Mouse (Mus musculus): Measurements from ENCODE around the gene Adamts8. TPM values are rescaled to one million over a fixed set of nuclear protein-coding genes. Genes with fewer than 3 reads are reported as not detected.

Gene Adamts8
- total and polyA plus RNA-seq, 3 experiments: not detected

GRCm38 (mm10) chr9:30993106-30993505, 50.7 kb downstream of the Adamts8 start:
- H3K79me2 ChIP-seq (replicated peaks; ENCODE audit: control insufficient read depth, extremely low read depth, insufficient read depth, poor library complexity, severe bottlenecking): no peaks in the 10 kb centered on the region
- DNase-seq (ENCODE audit: extremely low read depth): no peak
- no peaks in the 10 kb centered on the region for H3K9me3 ChIP-seq (replicated peaks; ENCODE audit: low read length)
- H3K36me3 ChIP-seq (replicated peaks in 1 of 2; ENCODE audit: control insufficient read depth in 1 of 2, insufficient read depth in 1 of 2, low read length in 1 of 2): no peaks in the 10 kb centered on the region
- no peak overlapping the region for H3K4me2 ChIP-seq (ENCODE audit: insufficient read depth, low read depth, poor library complexity, severe bottlenecking)
- peaks cover 1% of the 10 kb centered on the region for H3K27me3 ChIP-seq (replicated peaks)
- no peak overlapping the region for H3K27ac ChIP-seq (ENCODE audit: insufficient read depth, low read depth)
- H3K4me1 ChIP-seq (ENCODE audit: control insufficient read depth in 1 of 2, insufficient read depth in 2 of 2): no peaks in the 10 kb centered on the region
- TF ChIP-seq ETS1 (conservative IDR thresholded peaks at IDR 0.05; ENCODE audit: low read depth, low read length): no peak
- no peak overlapping the region for H3K9ac ChIP-seq (ENCODE audit: insufficient read depth, low read depth)
- in situ Hi-C loops (cut with MboI; ENCODE audit: low pct_ligation_motif_present, low pct_unique_long_range_greater_than_20kb, low sequenced_read_pairs) (no loop called here), dilution Hi-C loops (cut with MboI; ENCODE audit: extremely low pct_ligation_motif_present, extremely low pct_unique_long_range_greater_than_20kb, low sequenced_read_pairs) (no loop called here)
- H3K4me3 ChIP-seq (replicated peaks in 1 of 3; ENCODE audit: low read depth in 2 of 3, low read length in 2 of 3, poor library complexity in 1 of 3): no peak overlapping the region

DNA sequence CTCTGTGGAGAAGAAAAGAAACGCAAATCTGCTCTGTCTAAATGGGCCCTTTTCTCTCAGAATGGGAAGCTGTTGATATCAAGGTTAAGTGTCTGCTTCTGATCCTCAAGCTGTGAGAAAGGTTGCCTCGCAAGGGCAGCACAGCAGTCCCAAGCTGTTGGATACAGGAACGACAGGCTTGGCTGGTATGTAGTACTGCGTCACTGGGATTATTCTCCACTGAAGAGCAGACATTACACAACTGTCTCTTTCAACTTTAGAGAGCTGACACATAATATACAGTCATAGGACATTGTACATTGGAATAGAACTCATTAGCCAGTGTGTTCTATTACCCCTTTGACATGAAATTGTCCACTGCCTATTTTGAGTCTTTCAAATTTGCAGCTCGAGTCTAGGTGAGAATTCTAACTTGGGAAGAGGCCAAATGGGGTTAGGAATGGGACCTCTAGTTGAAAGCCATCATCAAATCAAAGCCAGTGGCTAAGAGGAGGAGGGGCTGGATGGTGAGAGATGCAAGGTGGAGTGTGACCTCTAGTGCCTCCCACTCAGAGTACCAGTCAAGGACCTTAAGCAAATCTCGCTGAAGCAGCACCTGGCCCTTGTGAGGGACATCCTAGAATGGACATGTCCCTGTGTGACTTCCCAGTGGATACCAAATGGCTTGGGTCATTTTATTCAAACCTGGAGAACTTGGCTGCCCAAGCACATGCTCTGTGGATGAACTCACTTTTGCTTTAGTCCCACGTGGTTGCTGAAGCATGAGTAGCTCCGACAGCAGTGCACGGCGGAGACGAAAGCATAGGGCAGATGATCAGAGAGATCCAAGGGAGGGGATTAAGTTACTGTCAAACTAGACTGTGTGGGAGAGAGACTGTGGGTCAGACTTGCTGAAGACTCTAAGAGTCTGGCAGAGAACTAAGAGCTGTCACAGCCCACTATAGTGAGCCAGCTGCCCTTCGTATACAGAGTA, 54.5 kb downstream of the Adamts8 start:
- H3K27ac ChIP-seq (ENCODE audit: insufficient read depth, low read depth): no peak overlapping the region
- no peak for TF ChIP-seq MAZ (IDR thresholded peaks at IDR 0.05; ENCODE audit: low read depth, low read length)
- no peak for TF ChIP-seq ZKSCAN1 (IDR thresholded peaks at IDR 0.05; ENCODE audit: borderline replicate concordance, low read depth, low read length)
- H3K4me1 ChIP-seq (ENCODE audit: control insufficient read depth in 1 of 2, insufficient read depth in 2 of 2): no peaks in the 10 kb centered on the region
- H3K36me3 ChIP-seq (replicated peaks in 1 of 2; ENCODE audit: control insufficient read depth in 1 of 2, insufficient read depth in 1 of 2, low read length in 1 of 2): no peaks in the 10 kb centered on the region
- no peak overlapping the region for H3K4me3 ChIP-seq (replicated peaks in 1 of 3; ENCODE audit: low read depth in 2 of 3, low read length in 2 of 3, poor library complexity in 1 of 3)
- in situ Hi-C loops (cut with MboI; ENCODE audit: low pct_ligation_motif_present, low pct_unique_long_range_greater_than_20kb, low sequenced_read_pairs) (no loop called here), dilution Hi-C loops (cut with MboI; ENCODE audit: extremely low pct_ligation_motif_present, extremely low pct_unique_long_range_greater_than_20kb, low sequenced_read_pairs) (no loop called here)
- no peaks in the 10 kb centered on the region for H3K79me2 ChIP-seq (replicated peaks; ENCODE audit: control insufficient read depth, extremely low read depth, insufficient read depth, poor library complexity, severe bottlenecking)
- no peak overlapping the region for H3K9ac ChIP-seq (ENCODE audit: insufficient read depth, low read depth)
- DNase-seq (ENCODE audit: extremely low read depth): no peak
- H3K4me2 ChIP-seq (ENCODE audit: insufficient read depth, low read depth, poor library complexity, severe bottlenecking): no peak overlapping the region
- H3K9me3 ChIP-seq (replicated peaks; ENCODE audit: low read length): no peaks in the 10 kb centered on the region
- peaks cover 1% of the 10 kb centered on the region for H3K27me3 ChIP-seq (replicated peaks)

DNA sequence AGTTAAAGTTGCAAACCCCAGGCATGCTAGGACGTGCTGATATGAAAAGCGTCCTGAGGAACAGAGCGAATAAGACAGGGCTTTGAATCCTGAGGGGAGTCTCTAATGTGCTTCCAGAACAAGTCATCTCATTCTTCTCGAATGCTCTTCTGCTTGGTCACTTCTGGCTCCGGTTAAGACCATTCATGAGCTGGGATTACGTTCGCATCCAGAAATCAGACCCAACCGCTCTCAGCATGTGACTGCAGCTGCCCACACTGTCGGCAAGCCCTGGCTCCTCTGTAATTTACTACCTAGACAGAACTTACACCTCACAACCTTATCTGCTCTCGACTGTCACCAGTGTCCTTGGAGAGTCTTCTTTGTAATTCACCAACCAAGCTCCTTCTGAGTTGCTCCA, 58.3 kb downstream of the Adamts8 start:
- dilution Hi-C loops (cut with MboI; ENCODE audit: extremely low pct_ligation_motif_present, extremely low pct_unique_long_range_greater_than_20kb, low sequenced_read_pairs): no loop called here

More for the DNA sequence above, 58.3 kb downstream of the Adamts8 start:
- TF ChIP-seq USF1 (IDR thresholded peaks at IDR 0.05; ENCODE audit: low read depth, low read length): no peak
- TF ChIP-seq NELFE (IDR thresholded peaks at IDR 0.05; ENCODE audit: low read depth, low read length): no peak
- TF ChIP-seq MAZ (IDR thresholded peaks at IDR 0.05; ENCODE audit: low read depth, low read length): no peak
- no peak for TF ChIP-seq RCOR1 (conservative IDR thresholded peaks at IDR 0.05; ENCODE audit: low read depth, low read length)
- no peak for TF ChIP-seq HCFC1 (IDR thresholded peaks at IDR 0.05; ENCODE audit: low read depth, low read length)
- TF ChIP-seq BHLHE40 (IDR thresholded peaks at IDR 0.05; ENCODE audit: low read depth, low read length): no peak
- TF ChIP-seq MAFK (IDR thresholded peaks at IDR 0.05; ENCODE audit: insufficient replicate concordance, low read length): no peak
- no peak for TF ChIP-seq MEF2A (IDR thresholded peaks at IDR 0.05; ENCODE audit: borderline replicate concordance, low read depth, low read length)
- no peak for TF ChIP-seq SMC3 (IDR thresholded peaks at IDR 0.05; ENCODE audit: low read depth, low read length)
- no peak for TF ChIP-seq JUND (conservative IDR thresholded peaks at IDR 0.05; ENCODE audit: low read depth, low read length)
- TF ChIP-seq PAX5 (IDR thresholded peaks at IDR 0.05; ENCODE audit: low read length): no peak
- no peak for TF ChIP-seq ZMIZ1 (IDR thresholded peaks at IDR 0.05; ENCODE audit: low read depth, low read length)
- no peak for TF ChIP-seq NRF1 (IDR thresholded peaks at IDR 0.05; ENCODE audit: low read depth, low read length)
- no peak for TF ChIP-seq ZKSCAN1 (IDR thresholded peaks at IDR 0.05; ENCODE audit: borderline replicate concordance, low read depth, low read length)
- TF ChIP-seq UBTF (IDR thresholded peaks at IDR 0.05; ENCODE audit: low read depth, low read length): no peak
- no peak for TF ChIP-seq ZC3H11A (IDR thresholded peaks at IDR 0.05; ENCODE audit: low read depth, low read length)
- H3K9ac ChIP-seq (ENCODE audit: insufficient read depth, low read depth): no peak overlapping the region
- H3K27me3 ChIP-seq (replicated peaks): peaks cover 1% of the 10 kb centered on the region
- H3K27ac ChIP-seq (ENCODE audit: insufficient read depth, low read depth): no peak overlapping the region
- no peak overlapping the region for H3K4me2 ChIP-seq (ENCODE audit: insufficient read depth, low read depth, poor library complexity, severe bottlenecking)
- H3K4me3 ChIP-seq (replicated peaks in 1 of 3; ENCODE audit: low read depth in 2 of 3, low read length in 2 of 3, poor library complexity in 1 of 3): no peak overlapping the region
- no peaks in the 10 kb centered on the region for H3K79me2 ChIP-seq (replicated peaks; ENCODE audit: control insufficient read depth, extremely low read depth, insufficient read depth, poor library complexity, severe bottlenecking)
- no peak for DNase-seq (ENCODE audit: extremely low read depth)
- H3K4me1 ChIP-seq (ENCODE audit: control insufficient read depth in 1 of 2, insufficient read depth in 2 of 2): no peaks in the 10 kb centered on the region
- H3K36me3 ChIP-seq (replicated peaks in 1 of 2; ENCODE audit: control insufficient read depth in 1 of 2, insufficient read depth in 1 of 2, low read length in 1 of 2): no peaks in the 10 kb centered on the region
- in situ Hi-C loops (cut with MboI; ENCODE audit: low pct_ligation_motif_present, low pct_unique_long_range_greater_than_20kb, low sequenced_read_pairs): no loop called here
- H3K9me3 ChIP-seq (replicated peaks; ENCODE audit: low read length): no peaks in the 10 kb centered on the region
